Mouse (Mus musculus) mature B cell (primary cell): ENCODE results near the gene Tnfsf9.
"Not testable (repeated sequence)": the region's sequence is repeated elsewhere in the genome, so short reads cannot be mapped to it uniquely, and the experiment has no call there.

ENCODE experiments used
- in situ Hi-C: fragments of 300-500 bp; cut with MboI; formaldehyde crosslinking; loops from 2 replicates; pipeline ENCODE4 v1.14.3; 2019

Gene Tnfsf9

DNA sequence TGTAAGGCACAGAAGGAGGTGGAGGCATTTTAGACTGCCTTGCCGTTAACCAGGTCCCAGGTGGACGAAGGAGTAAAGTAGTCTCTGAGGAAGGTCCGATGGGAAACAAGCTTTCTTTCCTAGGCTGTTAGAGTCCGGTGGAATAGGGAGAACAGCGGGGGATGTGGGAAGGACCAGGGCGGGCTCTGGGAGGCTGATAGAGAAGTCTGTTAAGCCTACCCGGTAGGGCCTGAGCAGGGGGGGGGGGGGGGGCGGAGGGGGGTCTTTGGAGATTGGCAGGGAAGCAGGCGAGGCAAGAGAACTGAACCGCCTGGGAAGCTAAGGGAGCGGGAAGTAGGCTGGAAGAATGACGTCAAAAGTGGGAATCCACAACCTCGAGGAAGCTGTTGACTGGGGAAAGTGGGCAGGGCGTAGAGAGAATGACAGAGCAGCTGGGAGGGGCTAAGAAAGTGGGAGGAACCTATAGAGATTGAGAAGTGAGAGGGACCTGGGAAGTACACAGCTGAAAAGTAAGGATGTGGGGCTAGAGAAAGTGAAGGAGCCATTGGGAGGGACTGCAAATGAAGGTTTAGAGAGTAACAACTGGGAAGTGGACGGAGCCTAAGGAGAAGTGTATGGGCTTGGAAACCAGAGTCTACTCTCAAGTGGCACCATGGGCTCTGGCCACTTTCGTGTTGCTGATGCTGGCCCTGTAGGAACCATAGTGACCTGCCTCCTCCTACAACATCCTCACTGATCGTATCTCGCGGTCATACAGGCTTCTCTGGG lies 9.1 kb upstream of the Tnfsf9 start:
- in situ Hi-C loops: loop anchor here (10.0 kb wide), 1 partner anchor 239 kb away; no protein-coding TSS in a partner anchor

DNA sequence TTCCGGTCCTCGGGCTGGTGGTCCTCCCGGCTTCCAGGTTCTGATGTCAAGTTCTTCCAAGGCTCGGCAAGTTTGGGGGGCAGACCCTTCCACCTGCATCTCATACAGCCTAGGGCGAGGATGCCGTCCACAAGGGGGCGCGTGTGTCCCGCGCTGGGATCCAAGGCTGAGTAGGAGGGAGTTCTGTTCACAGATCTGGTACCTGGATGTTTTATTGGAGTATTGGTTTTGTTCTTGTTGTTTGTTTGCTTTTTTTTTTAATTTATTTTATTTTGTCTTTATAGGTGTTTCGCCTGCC lies 8.6 kb upstream of the Tnfsf9 start:
- in situ Hi-C loops: loop anchor here (10.0 kb wide), 1 partner anchor 238 kb away; no protein-coding TSS in a partner anchor

DNA sequence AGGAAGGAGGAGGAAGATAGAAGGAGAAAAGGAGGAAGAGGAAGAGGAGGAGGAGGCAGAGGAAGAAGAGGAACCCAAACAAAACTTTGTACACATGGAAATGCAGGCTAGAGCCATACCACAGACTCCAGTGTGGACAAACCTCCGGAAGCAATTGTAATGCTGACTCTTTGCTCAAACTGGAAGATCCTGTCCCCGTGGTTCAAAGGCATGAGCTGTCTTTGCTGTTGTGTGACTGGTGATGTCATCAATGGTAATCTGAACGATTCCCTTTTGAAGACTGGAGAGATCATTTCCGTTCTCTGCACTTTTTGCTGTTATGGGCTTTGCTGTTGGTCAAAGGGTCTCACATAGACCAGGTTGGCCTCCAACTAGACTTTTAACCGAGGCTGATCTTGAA lies 6.8 kb upstream of the Tnfsf9 start:
- in situ Hi-C loops: loop anchor here (10.0 kb wide), 1 partner anchor 236 kb away; no protein-coding TSS in a partner anchor

DNA sequence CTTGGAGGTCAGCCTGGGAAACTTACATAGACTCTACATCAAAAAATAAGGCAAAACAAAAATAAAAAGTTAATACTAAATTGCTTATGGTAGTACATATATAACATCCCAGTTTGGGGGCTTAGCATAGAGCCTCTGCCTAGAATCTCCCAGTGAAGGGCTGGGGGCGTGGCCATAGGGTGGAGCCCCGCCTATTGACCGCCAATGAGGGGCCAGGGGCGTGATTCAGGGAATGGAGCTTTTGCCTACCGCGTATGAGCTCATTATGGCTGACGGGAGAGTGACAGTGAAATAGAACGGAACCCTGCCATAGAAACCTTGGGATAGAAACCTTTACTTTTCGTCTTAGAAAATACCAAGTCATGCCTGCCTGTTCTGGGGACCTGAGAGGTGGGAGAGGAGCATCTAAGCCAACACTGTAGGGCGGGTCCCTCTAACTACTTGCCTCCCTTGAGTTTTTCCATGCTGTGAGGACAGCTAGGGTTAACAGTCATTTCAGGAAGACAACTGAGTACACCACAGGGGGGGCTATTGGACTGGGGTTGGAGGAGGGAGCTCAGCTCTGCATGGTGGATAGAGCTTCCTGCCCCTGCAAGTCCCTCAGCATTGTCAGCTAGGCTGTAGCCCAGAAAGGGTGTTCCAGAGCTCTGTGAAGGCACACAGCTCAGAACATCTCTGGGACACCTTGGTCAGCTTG lies 5.3 kb upstream of the Tnfsf9 start:
- in situ Hi-C loops: loop anchor here (10.0 kb wide), 1 partner anchor 235 kb away; no protein-coding TSS in a partner anchor

DNA sequence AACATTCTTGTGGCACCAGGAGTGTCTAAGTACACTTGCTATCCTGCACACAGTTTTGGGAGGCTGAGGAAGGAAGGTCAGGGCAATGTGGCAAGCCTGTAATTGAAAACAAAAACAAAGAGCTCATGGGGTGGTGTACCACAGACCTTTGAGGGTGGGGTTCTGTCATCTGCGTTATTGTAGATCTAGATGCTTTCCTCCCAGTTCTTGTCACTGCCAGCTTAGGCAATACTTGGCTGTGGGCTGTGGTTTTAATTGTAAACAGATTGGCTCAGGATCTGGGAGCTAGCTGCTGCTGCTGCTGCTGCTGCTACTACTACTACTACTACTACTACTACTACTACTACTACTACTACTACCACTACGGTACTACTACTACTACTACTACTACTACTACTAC lies 2.8 kb upstream of the Tnfsf9 start:
- in situ Hi-C loops: no loop called here

DNA sequence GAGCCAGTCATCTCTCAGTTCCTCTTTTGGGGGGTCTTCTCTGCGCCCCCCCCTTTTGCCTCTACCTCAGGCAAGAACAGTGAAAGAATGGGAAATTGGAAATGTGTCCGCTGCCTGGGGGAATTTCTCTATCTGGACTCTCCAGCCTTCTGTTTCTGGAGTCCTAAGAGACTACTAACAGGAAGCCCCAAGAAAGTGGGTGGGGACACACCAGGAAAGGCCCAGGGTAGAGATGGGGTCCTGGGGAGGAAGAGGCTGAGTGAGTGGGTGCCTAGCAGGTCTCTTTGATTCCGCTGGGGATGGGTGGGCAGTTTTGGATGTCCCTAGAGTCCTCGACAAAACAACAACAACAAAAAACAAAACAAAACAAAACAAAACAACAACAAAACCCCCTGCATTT lies 629 bp upstream of the Tnfsf9 start:
- in situ Hi-C loops: no loop called here

DNA sequence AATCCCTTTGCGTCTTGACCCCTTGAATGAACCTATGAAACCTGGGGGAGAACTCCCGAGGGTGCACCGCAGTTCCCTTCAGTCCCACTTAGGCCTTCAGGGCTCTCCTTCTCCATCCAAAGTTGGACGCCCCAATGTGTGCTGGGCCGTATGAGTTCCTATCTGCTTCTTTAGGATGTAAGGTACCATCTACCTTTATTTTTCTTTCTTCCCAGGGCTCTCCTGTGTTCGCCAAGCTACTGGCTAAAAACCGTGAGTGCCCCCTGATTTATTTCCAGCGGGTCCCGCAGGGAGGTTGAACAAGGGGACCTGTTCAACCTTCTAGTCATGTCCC lies 877 bp downstream of the Tnfsf9 start:
- in situ Hi-C loops: no loop called here

DNA sequence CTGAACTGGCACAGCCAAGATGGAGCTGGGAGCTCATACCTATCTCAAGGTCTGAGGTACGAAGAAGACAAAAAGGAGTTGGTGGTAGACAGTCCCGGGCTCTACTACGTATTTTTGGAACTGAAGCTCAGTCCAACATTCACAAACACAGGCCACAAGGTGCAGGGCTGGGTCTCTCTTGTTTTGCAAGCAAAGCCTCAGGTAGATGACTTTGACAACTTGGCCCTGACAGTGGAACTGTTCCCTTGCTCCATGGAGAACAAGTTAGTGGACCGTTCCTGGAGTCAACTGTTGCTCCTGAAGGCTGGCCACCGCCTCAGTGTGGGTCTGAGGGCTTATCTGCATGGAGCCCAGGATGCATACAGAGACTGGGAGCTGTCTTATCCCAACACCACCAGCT lies 1.9 kb downstream of the Tnfsf9 start:
- in situ Hi-C loops: no loop called here

DNA sequence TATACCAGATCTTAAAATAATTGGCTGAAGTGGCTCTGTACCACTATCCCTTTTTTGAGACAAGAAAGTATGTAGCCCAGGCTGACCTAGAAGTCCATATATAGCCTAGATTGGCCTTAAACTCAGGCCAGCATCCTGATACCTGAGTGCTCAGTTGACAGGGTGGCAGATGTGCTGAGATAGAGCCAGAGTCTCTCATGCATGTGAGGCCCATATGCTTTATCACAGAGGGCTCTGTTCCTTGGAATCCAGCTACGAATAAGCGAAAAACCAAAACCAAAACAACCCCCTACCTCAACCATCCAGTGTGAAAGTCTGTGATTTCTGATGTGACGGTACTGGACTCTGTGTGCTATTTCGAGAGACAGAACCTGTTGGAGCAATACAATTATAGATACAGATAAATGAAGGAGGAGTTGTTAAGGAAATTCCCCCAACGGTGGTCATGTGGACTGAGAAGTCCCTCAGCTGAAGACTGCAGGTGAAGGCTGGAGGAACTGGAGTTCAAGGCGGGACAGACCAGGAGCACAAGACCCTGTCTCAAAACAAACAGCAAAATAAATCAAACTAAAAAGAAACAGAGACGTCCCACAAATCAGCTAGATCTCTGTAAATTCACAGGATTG lies 3.0 kb downstream of the Tnfsf9 start:
- in situ Hi-C loops: no loop called here

DNA sequence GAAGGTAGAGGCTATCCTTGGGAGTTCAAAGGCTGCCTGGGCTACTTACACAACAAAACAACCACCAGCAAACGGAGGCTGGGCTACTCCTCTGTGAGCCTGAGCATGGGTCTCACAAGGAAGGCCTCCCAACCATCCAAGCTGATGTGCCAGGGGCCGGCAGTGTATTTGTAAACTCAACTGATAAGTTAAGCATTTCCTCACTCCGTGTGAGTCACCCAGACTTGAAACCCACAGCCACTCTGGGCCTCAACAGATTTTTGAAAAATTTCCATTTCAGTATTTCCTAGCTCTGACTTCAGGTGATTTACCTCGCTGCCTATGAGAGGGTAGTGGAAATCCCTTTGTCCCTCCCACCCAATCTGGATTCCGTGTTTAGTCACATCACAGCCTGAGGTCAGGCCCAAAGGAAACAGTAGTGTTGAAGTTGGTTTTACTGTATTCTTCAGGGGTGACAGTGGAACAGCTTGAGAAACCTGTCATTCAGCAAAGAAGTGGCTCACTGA lies 3.6 kb downstream of the Tnfsf9 start:
- in situ Hi-C loops: no loop called here

DNA sequence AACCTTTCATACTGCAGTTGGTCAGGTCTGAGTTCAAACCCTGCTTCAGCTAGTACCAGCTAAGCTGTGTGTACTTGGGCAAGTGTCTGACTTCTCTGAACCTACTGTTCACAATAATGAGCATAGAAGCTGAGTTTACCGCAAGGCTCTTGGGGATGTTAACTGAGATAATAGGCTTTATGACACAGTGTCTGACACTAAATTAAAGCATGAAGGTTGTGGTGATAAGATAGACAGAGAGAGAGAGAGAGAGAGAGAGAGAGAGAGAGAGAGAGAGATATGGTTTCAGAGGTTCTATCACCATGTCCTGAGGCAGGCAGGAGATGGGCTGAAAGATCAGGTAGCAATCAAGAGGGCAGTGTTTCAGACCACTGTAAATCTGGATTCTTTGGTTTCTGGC lies 4.9 kb downstream of the Tnfsf9 start:
- in situ Hi-C loops: no loop called here

DNA sequence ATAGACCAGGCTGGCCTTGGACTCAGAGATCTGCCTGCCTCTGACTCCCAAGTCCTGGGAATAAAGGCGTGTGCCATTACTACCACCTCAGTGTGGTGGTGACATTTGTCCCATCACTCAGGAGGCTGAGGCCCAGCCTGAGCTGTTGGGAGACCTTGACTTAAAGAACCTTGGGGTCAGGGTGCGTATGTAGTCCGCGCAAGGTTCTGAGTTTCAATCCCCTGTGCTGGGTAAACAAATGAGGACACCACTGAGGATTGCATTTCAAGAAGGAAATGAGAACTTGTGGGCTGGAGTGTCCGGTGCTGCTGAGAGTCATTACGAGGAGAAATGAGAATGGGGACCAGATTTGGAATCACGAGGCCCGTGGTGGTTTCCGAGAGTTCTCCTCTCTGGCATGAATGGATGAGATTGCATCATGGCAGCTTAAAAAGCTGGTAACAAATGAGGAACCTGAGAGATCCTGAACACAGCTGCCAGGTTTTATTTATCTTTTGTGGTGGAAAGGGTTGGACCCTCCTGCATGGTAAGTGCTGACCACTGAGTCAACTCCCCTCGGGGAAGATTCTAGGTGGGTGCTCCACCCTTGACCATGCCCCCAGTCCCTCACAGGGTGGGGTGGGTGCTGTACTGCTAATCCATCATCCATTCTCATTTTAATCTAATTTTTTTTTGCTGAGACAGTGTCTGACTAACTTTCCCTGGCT lies 7.8 kb downstream of the Tnfsf9 start:
- in situ Hi-C loops: no loop called here

DNA sequence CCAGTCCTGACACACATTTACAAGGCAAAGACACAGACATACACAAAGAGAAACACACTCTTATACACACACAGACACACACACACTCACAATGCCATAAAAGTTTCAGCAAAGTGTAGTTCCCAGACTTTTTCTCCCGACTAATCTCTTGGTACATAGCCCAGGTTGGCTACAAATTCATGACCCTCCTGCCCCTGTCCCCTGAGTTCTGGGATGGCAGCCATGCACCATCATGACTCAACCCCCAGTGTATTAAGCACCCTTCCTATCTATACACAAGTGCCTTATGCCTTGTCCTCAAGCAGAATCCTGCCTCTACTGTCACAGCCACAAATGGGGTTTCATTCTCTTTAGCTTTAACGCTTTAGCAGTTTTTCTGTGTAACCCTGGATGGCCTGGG lies 11.7 kb downstream of the Tnfsf9 start:
- in situ Hi-C loops: no loop called here

DNA sequence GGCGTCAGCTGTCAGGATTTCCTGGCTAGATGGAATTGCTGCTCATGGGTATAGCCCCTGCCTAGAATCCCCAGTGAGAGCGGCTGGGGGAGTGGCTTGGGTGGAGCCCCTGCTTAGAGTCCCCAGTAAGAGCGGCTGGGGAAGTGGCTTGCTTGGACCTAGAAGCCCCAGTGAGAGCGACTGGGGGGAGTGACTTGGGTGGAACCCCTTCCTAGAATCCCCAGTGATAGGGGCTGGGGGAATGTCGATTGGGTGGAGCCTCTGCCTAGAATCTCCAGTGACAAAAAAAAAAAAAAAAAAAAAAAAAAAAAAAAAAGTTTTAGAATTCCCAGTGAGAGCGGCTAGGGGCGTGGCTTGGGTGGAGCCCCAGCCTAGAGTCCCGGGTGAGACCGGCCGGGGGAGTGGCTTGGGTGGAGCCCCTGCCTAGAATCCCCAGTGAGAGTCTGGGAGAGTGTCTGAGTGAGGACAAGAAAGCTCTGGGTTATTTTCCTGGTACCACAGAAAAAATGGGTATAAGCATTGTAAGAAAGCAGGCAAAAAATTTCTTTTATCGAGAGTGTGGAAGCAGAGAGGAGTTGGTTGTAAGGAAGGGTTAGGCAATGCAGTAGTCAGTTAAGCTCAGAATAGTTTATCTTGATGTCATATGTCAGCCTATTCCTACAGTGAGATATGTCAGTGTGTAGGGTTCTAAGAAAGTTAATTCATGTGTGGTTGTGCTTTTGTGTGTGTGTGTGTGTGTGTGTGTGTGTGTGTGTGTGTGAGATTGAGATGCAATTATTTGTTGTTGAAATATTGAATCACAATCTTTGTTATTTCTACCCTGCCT lies 13.6 kb downstream of the Tnfsf9 start:
- in situ Hi-C loops: no loop called here

DNA sequence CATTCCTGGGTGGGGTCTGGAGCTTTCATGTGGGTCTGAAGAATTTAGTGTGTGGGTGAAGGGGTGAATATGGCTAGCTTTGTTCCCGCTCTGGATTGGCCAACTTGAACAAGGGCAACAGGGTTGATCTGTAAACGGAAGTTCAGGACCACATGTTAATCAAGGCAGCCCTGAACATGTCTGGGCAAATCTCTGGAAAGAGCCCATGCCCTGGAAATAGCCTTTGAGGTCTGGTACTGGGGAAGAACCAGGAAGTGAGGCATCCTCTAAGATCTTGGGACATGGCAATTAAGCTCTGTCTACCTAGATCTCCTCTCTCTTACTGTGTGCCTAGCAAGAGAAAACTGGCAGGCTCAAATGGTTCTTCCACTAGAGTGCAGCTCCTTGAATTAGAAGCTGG lies 16.7 kb downstream of the Tnfsf9 start:
- in situ Hi-C loops: no loop called here

DNA sequence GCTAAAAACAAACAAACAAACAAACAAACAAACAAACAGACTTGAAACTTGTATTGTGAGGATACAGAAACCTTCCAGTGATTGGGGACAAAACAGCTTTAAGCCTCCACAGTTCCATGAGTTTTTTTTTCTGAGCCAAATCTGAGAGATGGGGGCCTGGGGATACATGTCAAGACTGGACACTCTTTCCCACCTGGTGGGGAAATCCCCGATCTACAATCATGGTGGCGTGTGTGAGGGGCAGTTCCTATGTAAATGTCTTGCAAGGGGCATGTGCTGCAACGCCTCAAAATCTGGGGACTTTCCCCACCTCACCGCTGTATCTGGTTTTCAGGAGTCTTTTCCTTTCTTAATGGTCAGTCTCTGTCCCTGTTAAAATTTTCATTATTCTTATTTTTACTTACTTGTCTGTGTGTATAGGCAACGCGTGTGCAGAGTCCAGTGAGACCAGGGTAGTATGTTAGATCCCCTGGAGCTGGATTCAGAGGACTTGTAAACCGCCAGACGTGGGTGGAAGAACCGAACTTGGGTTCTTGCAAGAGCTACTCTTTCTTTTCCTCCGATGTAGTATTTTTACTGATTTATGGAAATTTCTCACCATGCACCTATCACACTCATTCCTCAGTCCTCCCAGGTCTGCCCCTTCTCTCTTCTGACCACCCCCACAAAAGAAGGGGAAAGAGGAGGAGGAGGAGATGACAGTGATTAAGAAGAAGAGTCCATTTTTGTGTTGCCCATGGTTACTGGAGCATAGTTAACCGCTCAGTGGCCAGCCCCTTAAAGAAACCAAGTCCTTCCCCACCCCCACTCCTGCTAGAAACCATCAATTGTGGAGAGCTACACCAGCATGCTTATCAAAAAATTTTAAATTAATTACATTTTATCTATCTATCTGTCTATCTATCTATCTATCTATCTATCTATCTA lies 18.3 kb downstream of the Tnfsf9 start:
- in situ Hi-C loops: no loop called here

DNA sequence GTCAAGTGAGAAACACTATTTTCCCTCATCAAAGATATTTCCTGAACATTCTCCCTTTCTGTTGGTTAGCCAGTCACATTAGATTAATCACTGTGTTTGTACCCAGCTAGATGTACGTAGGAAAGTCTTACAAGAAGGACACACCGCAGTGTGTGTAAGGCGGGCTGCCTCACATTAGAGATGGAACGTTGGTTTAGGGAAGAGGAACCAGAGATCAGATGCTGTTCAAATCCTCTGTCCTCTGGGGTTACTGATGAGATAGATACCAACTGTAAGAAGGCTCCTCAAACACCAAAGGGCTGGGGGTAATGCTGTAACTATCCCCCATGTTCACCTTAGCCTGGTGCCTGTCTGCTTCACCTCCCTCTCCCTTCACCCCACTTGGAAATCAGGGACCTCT lies 19.7 kb downstream of the Tnfsf9 start:
- in situ Hi-C loops: no loop called here

DNA sequence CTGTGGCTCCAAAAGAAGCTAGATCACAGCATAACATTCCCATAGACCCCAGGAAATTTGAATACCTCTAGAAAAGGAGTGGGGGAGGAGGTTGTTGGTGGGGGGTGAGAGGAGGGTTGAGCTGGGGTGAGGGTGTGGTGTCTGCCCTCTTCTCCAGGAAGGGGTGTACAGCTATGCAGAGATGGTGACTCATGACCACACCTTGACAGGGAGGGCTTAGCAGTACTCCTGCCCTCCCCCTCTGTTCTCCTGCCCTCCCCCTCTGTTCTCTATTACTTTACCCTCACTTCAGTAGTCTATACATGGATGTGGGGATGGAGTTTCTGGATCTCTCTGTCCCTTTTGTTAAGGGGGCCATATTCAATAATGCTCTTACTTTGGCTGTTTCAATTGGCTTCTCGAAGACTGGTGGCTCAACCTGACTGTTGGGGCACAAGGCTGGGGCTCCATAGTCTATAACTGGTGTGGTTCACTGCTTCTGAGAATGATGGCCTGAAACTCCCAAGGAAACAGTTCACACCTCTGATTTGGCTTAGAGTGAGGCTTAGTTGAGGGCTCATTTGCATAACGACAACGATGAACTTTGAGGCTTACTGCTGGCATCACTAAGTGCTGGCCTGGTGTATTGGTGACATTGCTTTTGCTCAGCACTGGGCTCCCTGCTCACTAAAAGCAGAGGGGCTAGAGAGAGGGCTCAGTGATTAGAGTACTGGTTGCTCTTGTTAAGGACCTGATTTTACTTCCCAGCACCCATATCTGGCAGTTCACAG lies 20.9 kb downstream of the Tnfsf9 start:
- in situ Hi-C loops: no loop called here

DNA sequence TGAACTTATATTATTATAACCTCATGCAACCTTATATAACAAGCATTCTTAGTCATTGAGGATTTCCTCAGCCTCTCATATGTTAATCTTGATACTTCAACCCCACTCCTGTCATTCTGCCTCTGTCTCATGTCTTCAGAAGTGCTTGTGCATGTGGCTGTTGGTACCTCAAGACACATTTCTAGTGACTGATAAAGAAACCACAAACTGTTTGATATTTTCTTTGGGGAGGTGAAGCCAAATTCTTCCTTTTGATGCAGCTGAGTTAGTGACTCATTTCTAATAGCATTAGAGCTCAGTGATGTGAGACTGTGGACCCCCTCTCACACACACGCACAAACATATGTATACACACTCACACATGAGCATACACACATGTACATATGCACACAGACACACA lies 26.7 kb downstream of the Tnfsf9 start:
- in situ Hi-C loops: no loop called here

DNA sequence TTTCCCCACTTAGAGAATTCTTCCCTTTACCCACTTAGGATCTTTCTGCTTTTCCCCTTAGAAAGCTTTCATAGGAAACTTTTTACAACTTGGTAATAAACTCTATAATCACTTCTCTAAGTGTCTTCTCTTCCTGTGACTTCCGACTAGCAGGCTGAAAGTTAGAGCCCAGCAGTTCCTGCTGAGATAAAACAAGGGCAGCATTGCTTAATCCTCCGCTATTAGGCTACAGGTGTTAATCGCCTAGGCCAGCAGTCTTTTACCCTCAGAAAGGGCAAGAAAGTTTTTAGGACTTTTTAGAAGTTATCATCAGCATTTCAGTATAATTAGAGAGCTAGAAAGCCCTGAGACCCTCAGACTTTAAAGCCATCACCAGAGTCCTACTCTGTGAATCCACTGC lies 28.9 kb downstream of the Tnfsf9 start:
- in situ Hi-C loops: not testable (repeated sequence)
